Mouse (Mus musculus) kidney, postnatal 36 days (tissue): Measurements from ENCODE around the gene Slc7a6.
A peak's percentile ranks its signal among the peaks of the same experiment; 100 is the strongest.

ENCODE experiments used
- DNase-seq, 2 experiments: peaks; one replicate each; pipeline ENCODE4 v3.0.0; 2021 to 2022; ENCODE audit warnings: mixed read lengths in 2 of 2

The Slc7a6 gene

DNA sequence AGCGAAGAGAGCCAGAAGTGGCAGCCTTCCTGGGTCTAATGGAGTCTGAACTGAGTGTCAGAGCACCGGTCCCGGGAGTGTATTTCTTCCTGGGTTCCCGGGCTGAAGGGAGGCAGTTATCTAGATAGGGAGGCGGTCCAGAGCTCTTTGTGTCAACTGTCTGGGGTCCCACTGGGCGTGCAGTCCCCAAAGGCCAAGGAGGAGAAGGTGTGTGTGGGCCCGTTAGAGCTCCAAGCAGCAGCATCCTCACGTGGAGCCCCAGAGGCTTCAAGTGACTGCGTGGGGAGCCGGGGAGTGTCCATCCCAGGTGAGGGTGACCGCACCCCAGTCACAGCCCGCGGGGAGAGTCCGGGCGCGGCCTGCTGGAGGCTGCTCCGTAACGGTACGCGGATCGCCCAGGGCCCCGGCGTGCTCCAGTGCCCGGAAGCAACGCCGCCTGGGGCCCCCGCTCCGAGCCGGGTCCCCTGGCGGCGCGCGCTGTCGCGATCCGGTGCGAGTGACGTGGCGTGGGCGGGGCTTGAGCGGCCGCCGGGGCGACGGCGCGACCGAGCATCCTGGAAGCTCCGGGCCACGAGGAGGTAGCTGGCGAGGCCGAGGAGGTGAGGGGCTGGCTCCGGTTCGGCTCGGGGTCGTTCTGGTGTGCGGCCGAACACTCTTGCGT lies at the start of gene Slc7a6:
TSS of gene Slc7a6 (plus strand) at position 502 of the 661 bp plus-strand sequence.
- DNase-seq: peak; percentile 75 to 92

DNA sequence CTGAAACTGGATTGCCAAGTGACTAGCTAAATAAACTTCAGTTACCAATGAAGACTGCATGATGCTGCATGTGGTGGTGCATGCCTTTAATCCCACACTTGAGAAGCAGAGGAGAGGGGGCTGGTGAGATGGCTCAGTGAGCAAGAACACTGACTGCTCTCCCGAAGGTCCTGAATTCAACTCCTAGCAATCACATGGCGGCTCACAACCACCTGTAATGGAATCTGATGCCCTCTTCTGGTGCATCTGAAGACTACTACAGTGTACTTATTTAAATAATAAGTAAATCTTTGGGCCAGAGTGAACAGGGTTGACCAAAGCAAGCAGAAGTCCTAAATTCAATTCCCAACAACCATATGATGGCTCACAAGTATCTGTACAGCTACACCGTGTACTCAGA lies 45.2 kb upstream of the Slc7a6 start:
- DNase-seq: no peak

DNA sequence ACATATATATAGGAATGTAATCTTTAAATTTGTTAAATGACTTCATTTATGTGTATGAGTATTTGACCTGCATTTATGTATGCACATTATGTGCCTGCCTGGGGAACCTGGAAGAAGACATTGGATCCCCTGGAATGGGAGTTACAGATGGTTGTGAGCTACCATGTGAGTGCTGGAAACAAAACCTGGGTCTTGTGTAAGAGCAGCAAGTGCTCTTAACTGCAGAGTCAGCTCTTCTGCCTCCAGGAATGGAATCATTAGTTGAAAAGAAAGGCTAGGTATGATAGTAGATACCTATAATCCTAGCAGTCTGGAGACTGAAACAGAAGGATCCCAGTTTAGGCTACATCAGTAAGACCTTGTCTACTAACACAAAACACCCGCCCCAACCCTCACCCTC lies 42.6 kb upstream of the Slc7a6 start:
- no peak for DNase-seq

DNA sequence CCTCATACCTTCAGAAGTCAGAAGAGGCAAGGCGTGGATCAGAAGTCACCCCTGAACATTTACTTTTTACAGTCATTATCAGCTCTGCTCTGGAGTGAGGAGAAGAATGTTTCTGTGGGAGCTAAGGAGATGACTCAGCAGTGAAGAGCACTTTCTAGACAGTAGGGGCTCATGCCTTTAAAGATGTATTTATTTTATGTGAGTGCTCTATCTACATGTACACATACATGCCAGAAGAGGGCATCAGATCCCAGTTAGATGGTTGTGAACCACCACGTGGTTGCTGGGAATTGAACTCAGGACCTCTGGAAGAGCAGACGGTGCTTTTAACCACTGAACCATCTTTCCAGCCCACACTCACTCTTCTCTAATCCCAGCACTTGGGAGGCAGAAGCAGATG lies 41.6 kb upstream of the Slc7a6 start:
- no peak for DNase-seq

DNA sequence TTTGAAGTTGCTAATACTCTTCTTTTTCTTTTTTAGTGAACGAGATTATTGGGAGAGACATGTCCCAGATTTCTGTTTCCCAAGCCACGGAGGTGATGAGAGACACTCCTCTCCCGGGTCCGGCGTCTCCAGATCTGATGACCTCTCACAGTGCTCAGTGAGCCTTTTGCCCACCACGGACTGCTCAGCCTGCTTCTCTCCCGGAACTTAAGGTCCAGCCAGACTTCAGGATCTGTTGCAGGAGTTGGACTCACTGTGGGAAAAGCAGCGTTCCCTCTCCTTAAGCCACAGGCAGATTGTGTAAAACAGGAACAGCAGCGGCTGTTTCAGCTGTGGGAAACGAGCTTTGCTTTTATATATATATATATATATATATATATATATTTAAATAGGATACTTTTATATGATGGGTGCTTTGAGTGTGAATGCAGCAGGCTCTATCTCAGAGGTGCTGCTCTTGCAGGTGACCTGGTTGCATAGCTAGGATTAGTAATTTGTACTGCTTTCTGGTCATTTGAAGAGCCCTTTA lies 40.7 kb upstream of the Slc7a6 start:
- no peak for DNase-seq

DNA sequence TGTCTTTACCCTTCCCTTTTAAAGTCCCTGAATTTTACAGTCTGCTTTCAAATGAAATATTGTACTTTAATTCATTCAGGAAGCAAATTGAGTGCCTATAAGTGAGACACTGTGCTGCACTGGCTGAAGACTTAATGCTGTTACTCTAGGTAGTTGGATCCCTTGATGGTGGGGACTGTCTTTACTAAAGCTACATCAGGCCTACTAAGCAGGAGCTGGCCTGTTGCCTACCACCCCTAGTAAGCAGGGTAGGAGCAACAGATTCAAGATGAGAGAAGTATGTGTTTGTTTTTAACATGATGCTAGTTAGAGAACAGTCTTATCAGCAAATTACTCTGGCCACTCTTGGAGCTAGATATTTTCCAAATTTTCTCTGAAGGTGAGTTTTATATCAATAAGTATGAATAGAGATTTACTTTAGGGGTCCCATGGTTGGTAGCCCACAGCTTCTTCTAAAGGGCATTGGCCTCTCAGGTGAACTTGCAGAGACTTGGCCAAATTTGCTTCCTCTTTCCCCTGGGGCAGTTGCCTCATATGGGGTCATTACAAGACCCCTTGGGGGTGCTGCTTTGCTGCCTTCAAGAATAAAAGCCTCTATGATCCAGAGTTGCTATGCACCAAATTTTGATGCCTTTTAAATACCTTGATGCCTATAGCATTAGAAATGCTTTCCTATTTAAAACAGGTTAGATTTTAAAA lies 39.3 kb upstream of the Slc7a6 start:
- no peak for DNase-seq

DNA sequence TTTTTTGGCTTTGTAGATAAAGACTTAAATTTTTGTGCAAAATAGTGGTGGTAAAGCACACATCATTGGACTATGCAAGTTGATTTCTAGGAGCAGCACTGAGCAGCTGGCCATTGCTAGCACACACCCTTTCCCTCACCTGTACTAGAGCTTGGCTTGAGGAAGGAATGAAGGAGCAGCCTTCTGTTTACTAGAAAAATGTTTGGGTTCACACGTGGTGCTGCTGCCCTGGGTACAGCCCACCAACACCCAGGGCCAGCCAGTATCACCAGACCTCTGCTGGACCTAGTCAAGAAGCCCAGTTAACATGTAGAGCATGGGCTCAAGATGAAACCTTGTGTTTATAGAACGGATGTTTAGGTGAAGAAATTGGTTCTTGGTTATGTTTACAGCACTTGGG lies 38.7 kb upstream of the Slc7a6 start:
- DNase-seq: no peak

DNA sequence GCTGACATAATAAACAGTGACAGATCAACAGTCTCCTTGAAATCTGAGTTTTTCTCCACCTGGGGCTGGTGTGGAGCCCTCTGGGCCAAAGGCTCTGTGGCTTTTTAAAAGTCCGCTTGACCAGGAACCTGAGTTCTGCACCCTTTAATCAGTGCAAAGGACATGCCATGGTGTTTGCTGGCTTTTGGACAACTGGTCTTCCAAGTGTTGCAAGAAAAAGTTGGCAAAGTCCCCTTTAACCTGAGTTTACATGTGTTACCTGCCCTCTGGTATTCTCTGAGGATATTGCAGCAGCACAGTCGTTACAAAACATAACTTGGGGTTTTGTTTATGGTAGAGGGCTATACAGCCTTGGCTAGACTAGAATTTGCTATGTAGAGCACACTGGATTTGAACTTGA lies 38.2 kb upstream of the Slc7a6 start:
- DNase-seq: peak in 1 of 2 experiments; percentile 34

DNA sequence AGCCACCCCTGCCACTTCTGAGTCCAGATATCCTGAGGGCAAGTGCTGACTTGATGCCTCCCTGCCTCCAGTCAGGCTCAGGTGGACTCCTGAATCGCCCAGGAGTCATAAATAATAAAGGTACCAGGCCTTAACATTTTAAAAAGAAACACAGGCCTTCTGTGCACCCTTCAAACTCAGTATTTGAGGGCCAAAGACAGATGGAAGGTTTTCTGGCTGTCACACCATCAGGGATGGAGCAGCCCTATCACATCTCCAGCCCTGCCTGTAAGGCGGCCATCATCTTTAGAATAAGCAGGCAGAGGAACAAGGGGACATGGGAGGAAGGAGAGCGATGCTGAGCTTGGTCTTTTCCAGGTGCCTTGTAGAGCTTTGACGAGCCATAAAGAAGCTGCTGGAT lies 37.6 kb upstream of the Slc7a6 start:
- DNase-seq: no peak

DNA sequence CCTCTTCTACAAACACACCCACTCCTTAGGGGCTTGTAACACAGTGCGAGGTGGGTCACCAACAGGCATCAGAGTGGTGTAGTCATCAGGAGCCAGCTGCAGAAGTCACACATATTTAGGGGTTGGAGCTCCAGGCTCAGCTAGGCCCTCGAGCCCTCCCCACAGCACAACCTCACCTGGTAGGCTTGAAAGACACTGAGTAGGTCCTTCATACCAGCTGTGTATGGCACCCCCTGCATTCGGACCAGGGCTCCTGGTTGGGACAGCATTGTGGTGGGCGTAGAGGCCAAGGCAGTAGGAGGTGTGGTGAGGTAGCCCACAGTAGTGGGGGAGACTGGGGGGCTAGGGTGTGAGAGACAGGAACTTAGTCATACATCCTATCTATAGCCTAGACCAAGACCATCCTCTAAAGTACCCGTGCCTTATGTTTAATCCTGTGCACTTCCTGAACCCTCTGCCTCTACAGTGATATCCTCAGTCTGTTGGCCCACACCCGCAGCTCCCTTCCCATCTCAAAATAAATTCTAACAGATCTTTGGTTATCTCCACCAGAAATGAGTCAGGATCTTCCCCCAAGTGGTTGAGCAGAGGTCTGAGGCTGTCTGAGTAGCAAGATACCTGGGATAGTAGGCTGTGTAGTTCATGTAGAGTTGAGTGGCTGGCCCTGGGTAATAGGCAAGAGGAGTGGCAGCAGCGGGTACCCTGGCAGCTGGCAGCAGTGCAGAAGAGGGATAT lies 37.0 kb upstream of the Slc7a6 start:
- no peak for DNase-seq

DNA sequence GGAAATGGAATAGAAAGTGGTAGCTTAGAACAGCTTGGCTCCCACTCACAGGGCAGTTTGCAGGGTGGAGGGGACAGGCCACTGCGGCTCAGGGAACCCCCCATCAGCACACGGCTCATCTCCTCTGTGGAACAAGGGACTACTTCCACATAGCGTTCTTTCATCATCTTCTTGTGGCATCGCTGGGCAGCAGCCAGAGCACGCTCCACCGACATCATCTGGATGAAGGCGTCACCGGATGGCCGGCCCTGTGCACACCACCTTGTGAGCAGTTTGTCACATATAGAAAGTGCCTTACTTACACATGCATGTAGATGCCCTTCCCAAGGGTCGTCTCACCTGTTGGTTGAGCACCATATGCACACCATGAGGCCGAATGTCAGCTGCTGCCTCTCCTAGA lies 36.3 kb upstream of the Slc7a6 start:
- DNase-seq: no peak

DNA sequence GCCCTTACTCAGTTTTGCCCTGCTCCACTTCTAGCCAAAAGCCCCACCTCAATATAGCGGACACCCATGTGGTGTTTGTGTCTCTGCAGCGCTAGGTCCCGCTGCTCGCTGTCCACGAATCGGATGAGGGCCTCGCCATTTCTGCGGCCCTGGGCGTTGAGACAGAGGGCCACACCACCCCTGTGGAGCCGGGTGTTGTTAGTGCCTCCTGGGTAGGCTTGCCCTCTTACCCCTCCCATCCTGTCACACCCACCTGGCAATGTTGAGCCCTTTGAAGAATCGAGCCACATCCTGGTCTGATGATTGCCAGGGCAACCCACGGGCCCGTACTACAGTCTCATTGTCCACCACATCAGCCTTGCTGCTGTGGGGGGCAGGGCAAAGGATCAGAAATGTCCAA lies 35.1 kb upstream of the Slc7a6 start:
- no peak for DNase-seq

DNA sequence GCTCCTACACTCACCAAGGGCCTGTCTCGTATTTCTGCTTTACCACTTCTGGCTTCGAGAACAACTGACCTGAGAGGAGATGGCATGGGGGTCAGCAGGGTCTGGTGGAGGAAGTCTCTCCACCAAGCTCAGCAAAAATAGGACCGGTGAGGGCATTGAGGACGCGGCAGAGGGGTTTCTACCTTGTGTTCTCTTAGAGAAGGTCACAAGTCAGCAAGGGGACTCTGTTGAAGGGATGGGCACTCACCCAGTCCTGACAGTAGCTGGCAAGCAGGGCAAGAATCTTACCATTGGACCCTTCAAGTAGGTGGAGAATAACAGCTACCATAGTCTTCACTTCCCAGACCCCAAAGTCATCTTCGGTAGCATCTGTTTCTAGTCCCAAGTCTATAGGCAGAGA lies 34.7 kb upstream of the Slc7a6 start:
- no peak for DNase-seq

DNA sequence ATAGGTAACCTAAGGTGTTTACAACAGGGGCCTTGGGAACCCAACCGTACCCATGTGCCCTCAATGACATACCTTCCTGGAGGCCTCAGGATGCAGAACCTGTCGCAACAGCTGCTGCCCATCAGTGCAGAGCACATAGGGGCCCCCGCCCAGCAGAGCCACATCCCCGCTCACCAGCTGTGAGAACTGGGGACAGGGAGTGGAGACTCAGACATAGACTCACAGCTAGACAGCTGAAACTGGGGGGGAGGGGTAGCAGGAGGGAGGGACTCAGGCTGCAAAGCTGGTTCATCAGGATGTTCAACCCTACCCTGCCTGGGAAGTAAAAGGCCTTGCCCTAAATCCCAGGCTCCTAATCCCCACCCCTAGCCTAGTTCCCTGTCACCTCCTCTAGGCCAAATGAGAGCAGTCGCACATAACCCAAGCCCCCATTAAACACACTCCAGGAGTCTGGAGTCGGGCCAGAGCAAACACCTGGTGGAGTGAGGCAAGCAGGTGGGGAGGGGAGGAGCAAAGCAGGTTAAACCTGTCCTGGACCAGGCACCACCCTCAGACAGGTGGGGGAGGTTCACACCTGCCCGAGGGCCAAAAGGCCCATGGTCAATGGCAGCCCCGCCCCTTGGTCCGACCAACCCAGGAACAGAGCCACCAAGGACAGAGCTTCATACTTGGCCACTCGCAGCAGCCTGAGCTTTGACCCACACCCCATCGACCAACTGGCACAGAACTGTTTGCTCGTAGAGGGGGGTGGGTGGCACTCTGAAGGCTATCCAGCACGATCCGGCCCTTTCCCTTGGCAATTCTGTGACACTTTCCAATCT lies 33.7 kb upstream of the Slc7a6 start:
- DNase-seq: peak; percentile 95 to 97

DNA sequence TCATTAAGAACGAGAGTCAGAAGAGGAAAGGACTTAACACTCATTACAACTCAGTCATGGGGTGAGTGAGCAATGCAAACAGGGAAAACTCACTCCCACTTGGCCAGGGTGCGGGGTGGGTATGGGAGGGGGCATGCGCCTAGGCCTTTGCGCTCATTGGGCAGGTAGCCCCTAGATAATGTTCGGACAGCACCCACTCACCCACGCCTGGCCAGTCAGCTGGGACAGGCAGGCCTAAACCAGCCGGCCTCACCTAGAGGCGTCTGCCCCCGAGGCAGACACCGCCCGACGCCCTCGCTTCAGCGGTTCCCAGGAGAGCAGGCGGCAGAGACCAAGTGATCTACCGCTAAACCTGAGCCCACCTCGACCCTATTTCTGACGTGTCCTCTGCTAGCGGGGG lies 33.0 kb upstream of the Slc7a6 start:
- peak; percentile 63 to 67 for DNase-seq

DNA sequence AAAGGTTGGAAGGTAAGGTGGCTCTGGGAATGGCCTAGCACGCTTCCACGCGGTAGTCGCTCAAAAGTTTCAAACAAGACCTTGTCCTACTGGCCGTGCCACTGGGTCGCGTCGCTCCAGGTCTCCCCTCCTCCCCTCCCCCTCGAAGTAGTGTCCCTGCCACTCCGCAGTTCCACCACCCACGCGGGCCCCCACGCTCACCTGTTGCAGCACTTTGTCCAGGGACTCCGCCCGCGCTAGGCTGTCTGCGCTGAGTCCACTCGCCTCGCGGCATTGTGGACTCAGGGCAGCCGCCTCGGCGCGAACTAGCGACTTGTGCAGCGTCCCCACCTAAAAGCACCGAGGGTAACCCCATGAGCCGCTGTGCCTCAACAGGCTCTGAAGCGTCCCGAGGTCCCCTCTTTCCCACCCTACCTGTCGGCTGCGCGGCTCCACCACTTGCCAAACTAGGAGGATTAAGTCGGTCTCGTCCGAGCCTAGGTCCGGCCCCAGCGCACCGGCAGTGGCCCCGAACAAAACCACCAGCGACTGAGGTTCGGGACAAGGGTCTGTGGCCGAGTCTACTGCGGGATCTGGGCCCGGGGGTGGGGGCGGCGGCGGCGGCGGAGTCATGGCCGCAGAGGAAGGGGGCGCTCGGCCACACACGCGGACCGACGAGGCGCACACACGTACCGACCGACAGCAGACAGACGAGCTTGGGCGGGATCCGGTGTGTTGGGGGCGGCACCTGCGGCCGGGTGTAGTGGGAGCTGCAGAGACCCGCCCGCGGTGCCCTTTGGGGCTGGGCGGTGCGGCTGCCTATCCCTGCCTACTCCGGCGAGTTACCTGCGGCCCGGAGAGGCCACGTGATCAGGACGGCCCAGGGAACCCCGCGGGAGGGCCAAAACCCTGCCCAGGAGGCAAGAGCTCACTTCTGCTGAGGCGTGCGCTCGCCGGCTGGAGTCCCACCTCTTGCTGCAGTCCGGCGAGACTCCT lies 32.2 kb upstream of the Slc7a6 start, which contains the start of gene Esrp2:
TSS of gene Esrp2 (minus strand) at position 819 of the 975 bp plus-strand sequence.
- DNase-seq: peak; percentile 93 to 96

DNA sequence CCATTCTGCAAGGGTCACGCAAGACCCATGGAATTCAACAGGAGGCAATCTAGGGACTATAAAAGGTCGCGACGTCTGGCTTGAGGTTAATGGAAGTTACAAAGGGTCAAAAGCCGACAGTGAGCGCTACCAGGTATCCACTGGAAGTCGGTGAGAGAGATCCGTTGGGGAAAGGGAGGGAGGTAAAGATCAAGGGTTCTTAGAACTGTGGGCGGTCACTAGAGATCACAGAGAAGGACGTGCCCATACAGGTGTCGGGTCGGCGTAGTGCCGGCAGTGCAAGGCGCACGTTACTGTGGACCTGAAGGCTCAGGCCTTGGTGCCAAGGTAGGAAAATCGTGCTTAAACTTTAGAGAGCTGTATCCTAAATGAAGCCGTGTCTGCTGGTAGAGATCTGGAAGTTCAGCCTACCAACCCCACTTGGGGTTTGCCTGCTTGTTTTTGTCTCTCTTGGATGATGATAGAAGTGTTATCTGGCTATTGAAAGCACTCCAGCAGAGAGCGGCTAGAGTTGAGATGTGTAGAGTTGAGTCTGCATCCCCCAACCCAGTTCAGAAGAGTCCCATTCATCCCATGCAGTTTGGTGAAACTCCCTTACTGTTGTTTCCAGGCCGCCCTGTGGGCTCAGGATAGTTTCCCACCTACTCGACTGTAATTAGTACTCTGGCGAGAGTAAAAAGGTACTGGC lies 31.3 kb upstream of the Slc7a6 start:
- peak; percentile 46 to 60 for DNase-seq

DNA sequence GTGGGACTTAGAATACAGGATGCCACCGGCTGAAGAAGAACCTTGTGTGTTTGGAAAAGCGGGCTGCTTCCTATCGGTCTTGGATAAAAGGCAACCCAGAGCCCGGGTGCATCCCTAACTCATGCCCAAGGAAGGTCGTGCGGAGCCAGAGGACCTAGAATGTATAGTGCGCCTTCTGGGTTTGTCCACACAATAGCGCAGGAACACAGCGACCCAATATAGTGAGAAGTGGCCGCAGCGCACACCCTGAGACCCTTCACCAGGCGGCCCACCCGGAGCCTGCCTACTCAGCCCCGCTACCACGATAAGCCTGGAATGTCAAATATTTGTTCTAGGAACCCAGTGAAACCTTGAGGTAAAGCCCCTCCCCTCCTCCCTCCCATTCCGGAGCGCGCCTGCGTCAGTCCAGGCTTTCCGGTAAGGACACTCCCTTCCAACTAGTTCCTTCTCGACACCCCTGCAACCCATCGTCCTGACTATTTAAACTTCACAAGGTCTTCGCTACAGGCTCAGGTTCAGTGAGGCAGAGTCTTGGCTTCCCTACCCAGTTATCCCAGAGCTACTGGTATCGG lies 30.7 kb upstream of the Slc7a6 start:
- DNase-seq: peak; percentile 86 to 87

DNA sequence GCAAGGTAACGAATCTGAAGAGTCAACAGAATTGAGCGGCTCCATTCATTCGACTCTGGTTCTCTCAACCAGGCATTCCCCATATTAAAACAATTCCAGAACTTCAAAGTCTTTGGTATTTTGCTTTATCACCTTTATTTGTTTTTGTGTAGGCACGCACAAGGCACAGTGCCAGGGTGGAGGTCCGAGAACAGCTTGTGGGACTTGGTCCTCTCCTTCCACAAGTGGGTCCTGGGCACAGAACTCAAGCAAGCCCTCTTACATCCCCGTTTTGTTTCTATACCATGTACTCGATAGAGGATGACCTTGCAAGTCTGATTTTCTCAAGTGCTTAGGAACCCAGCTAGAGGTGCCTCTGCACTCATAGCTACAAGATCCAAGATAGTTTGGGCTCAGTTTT lies 30.0 kb upstream of the Slc7a6 start:
- DNase-seq: no peak

DNA sequence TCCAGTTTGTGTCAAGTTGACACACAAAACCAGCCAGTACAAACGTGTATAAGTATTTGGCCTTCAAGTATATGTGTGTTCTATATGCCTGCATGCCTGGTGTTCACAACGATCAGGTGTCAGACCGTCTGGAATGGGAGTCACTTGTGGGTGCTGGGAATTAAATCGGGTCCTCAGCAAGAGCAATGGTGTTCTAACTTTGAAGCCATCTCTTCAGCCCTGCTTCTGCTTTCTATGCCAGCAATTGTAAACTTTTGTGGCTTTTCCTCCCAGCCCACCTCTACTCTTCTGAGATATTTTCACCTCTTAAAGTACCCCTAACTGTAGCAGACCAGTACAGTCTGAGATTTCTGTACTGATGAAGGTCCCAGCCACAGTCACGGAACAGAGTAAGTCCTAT lies 28.5 kb upstream of the Slc7a6 start:
- no peak for DNase-seq

DNA sequence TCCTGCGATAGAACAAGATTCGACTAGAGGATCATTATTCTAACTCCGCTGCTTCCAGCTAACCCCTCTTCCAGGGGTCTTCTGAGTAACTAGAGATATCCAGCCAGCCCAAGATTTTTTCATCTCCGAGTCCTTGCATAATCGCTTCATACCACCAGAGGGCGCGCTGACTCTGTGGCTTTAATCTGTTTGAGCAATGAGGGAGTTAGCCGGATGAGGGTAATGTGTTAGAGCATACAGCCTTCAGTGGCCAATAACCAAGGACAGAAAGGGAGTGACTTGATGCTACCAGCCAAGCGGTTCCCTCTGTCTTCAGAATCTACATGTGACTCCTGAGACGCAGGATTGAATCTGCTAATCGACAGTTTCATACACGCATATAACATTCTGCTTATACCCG lies 27.9 kb upstream of the Slc7a6 start:
- peak; percentile 77 to 91 for DNase-seq
